Mouse (Mus musculus): ENCODE data around the gene Oaz1.
A peak's percentile ranks its signal among the peaks of the same experiment; 100 is the strongest.

- TF ChIP-seq CTCF (IDR thresholded peaks at IDR 0.05; ENCODE audit: low read depth) = peak; percentile 74
- no peak for TF ChIP-seq EP300 (IDR thresholded peaks at IDR 0.05; ENCODE audit: low read depth)
Observed at GRCm38 (mm10) chr10:80821991-80822390, 4.5 kb upstream of the Oaz1 start.
